Mouse (Mus musculus) testis, adult 2 months (tissue): ENCODE data around the gene Psmg4. TPM values are rescaled to one million over a fixed set of nuclear protein-coding genes. Genes with fewer than 3 reads are reported as not detected.
A peak's percentile ranks its signal among the peaks of the same experiment; 100 is the strongest.

Experiments
- H3K27ac ChIP-seq: fragments of 200-500 bp; 2 replicates; pipeline ENCODE4 v1.5.1; 2012; ENCODE audit warnings: low read depth, low read length; ENCODE audit not compliant: control insufficient read depth, insufficient read depth
- H3K27me3 ChIP-seq: fragments of 200-500 bp; 2 replicates; pipeline ENCODE4 v1.6.1; 2012; ENCODE audit warnings: mild to moderate bottlenecking, low read length, moderate library complexity; ENCODE audit not compliant: control insufficient read depth, insufficient read depth
- H3K36me3 ChIP-seq: fragments of 200-500 bp; 2 replicates; pipeline ENCODE4 v1.6.1; 2012; ENCODE audit warnings: mild to moderate bottlenecking, low read length; ENCODE audit not compliant: control insufficient read depth, insufficient read depth
- H3K4me1 ChIP-seq: fragments of 200-500 bp; 2 replicates; pipeline ENCODE4 v1.6.1; 2012; ENCODE audit warnings: low read length; ENCODE audit not compliant: control insufficient read depth, insufficient read depth
- H3K4me3 ChIP-seq: fragments of 200-500 bp; 2 replicates; pipeline ENCODE4 v1.5.1; 2012; ENCODE audit warnings: low read depth, mild to moderate bottlenecking, low read length, moderate library complexity, mixed read lengths; ENCODE audit not compliant: control insufficient read depth
- CTCF ChIP-seq: fragments of 200-500 bp; IDR thresholded peaks from 2 replicates; pipeline ENCODE4 v1.5.1; 2012; ENCODE audit warnings: low read depth, mild to moderate bottlenecking, inconsistent platforms, low read length, moderate library complexity; ENCODE audit not compliant: control insufficient read depth, insufficient read depth, insufficient replicate concordance
- POLR2A ChIP-seq: fragments of 200-500 bp; IDR thresholded peaks from 2 replicates; pipeline ENCODE4 v1.6.1; 2012; ENCODE audit warnings: low read depth, mild to moderate bottlenecking, inconsistent platforms, low read length, moderate library complexity; ENCODE audit not compliant: control insufficient read depth
- polyA plus RNA-seq: library from polyadenylated mRNA; depleted of rRNA; stranded (reverse); fragments of >200 nt; gene quantifications from 2 replicates; pipeline ENCODE4 v1.2.3, GENCODE M21; 2012; rRNA removed

Gene Psmg4
- 39.7 and 49.8 TPM in 2 replicates for polyA plus RNA-seq

DNA sequence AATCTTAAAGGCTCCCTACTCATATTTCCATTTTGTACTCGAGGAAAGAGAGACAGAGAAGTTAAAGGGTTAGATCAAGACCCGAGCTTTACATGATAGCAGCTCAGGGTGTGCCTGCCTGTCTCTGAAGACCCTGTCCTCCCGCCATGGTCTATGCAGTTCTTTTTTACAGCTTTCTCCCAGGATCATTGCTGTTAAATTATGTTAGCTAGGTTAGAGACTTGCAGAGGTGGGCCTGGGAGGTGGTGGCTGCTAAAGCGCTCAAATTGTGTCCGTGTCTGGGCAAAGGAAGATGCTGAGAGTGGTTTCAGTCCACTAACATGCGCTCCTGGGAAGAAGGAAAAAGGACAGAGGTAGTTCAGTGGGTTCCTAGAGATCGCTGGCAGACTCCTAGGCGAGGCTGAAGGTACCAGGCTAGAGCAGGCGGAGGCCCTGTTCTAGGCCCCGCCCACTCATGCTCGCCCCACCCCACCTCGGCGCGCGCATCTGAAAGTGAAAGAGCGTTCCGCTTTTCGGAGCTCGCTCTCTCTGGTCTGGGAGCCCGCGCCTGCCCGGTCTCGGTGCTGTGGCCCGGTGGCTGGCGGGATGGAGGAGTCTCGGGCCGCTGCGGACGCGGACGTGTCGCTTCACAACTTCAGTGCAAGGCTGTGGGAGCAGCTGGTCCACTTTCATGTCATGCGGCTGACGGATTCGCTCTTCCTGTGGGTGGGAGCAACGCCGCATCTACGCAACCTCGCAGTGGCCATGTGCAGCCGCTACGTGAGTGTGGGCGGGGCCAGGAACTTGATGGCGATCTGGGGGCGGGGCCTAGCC, at the start of gene Psmg4:
Gene Psmg4 (plus strand): TSS at position 474 of the 813 bp plus-strand sequence.
- H3K27ac ChIP-seq = peak within 1 kb of the TSS; percentile 78
- TF ChIP-seq POLR2A (peak; percentile 79), CTCF (no peak)
- peak within 1 kb of the TSS; percentile 97 for H3K4me3 ChIP-seq
- H3K27me3 ChIP-seq = no peaks in the 10 kb centered on the region
- H3K4me1 ChIP-seq = peaks cover 5% of the 10 kb centered on the region
- no peaks in the 10 kb centered on the region for H3K36me3 ChIP-seq

DNA sequence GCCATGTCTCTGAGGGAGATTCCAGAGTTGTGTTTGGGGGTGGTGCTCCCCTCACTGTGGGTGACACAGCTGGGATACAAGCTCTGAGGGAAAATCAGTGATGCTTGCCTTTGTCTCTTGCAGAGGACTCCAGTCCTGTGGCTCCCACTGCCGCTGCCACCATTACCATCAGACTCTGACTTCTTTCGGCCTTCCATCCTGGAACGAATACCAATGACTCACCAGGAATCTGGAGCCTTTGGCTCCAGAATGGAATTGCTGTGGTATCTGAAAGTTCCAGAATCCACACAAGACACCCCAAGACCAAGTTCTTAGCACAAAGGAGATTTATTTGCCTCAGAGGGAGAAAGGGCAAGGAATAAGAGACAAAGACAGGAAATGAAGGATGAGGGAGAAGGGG, 49.7 kb upstream of the Psmg4 start:
- TF ChIP-seq POLR2A (no peak), CTCF (no peak)
- peak overlapping the region; percentile 71 for H3K4me3 ChIP-seq
- no peaks in the 10 kb centered on the region for H3K27me3 ChIP-seq
- no peak overlapping the region for H3K27ac ChIP-seq
- peaks cover 2% of the 10 kb centered on the region for H3K4me1 ChIP-seq
- no peaks in the 10 kb centered on the region for H3K36me3 ChIP-seq

DNA sequence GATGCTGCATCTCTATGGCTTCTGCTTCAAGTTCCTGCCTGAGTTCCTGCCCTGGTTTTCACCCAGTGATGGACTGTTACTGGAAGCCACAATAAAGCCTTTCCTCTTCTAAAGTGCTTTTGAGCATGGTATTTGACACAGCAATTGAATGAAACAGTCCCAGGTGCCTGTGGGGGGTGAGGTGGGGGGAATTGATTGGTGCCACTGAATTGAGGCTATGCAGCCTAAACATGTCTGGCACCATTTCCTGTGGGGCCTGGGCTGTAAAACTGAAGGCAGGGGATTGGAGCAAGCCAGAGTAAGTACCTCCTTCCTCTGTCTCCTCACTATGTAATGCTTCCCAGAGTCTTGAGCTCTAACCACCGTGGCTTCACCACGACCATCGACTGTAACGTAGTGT, 48.1 kb upstream of the Psmg4 start:
- Histone ChIP-seq H3K4me1 (peaks cover 2% of the 10 kb centered on the region), H3K36me3 (no peaks in the 10 kb centered on the region), H3K4me3 (no peak overlapping the region), H3K27me3 (no peaks in the 10 kb centered on the region), H3K27ac (no peak overlapping the region)
- no peak for TF ChIP-seq POLR2A
- TF ChIP-seq CTCF = no peak

DNA sequence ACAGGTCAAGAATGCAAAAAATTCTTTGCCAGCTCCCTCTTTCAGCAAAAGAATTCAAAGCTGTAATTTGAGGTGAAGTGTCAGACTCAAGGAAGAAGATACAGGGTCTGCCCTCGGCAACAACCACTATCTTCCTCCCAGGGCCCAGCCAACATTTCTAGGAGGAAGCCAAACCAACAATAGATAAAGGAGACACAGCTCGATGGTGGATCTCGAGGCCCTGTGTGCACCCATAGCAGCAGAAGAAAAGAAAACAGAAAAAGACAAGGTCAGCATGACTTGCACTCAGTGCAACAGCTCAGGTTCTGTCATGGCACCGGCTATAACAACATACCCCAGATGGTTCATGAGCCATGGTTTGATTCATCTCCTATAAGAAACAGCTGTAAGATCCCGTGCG, 46.3 kb upstream of the Psmg4 start:
- Histone ChIP-seq H3K27ac (no peak overlapping the region), H3K4me3 (no peak overlapping the region), H3K4me1 (peaks cover 2% of the 10 kb centered on the region; the same call in 1 of the 2 replicates), H3K27me3 (no peaks in the 10 kb centered on the region), H3K36me3 (no peaks in the 10 kb centered on the region)
- no peak for TF ChIP-seq POLR2A
- no peak for TF ChIP-seq CTCF

DNA sequence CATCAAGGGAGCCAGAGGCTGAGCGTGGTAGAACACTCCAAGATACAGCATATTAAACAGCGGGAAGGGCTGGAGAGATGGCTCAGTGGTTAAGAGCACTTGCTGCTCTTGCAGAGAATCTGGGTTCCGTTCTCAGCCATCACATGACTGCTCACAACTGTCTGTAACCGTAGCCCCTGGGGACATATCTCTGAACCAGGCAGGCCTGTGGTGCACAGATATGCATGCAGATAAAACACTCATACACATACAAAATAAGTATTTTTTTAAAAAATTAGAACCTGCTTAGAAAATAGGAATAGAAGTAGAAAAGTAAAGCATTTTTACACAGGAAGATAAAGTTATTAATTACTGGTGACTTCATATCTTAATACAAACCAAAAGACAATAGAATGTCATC, 43.9 kb upstream of the Psmg4 start:
- Histone ChIP-seq H3K4me1 (no peaks in the 10 kb centered on the region), H3K27me3 (no peaks in the 10 kb centered on the region), H3K27ac (no peak overlapping the region), H3K4me3 (no peak overlapping the region), H3K36me3 (no peaks in the 10 kb centered on the region)
- TF ChIP-seq CTCF = no peak
- TF ChIP-seq POLR2A = no peak

DNA sequence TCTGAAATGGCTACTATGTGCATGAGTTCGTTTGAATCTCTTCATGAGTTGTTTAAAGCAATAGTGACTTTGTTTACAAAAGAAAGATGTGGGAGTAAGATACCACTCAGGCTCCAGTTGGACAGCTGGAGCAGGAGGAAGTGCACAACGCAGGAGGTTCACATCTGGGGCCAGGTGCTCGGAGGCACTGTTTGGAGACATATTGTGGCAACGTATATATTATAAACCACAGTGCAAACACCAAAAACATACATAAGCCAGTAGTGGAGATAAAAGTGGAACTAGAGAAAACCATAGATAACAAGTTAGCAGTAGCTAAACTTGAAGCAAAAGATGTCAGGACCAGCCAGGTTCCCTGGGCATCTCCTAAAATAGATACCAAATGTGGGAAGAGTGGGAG, 43.4 kb upstream of the Psmg4 start:
- Histone ChIP-seq H3K4me1 (no peaks in the 10 kb centered on the region), H3K27ac (no peak overlapping the region), H3K27me3 (no peaks in the 10 kb centered on the region), H3K36me3 (no peaks in the 10 kb centered on the region), H3K4me3 (no peak overlapping the region)
- no peak for TF ChIP-seq POLR2A
- no peak for TF ChIP-seq CTCF

DNA sequence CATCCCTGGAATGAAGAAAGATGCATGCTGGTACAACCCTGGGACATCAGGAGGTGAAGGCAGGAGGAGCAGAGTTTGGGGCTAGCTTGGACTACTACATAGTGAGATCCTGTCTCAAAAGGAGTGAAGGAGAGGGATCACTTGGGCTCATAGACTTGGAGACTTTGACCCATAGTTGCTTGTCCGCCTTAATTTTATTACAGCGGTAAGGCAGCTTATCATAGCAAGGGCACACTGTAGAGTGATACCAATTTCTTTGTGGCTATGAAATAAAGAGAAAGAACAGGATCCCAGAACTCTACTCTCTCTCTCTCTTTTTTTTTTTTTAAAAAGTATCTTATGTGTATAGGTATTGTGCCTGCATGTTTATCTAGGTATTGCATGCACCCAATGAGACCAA, 42.2 kb upstream of the Psmg4 start:
- no peak for TF ChIP-seq CTCF
- TF ChIP-seq POLR2A = no peak
- Histone ChIP-seq H3K4me3 (no peak overlapping the region), H3K27me3 (no peaks in the 10 kb centered on the region), H3K27ac (no peak overlapping the region), H3K4me1 (no peaks in the 10 kb centered on the region), H3K36me3 (no peaks in the 10 kb centered on the region)

DNA sequence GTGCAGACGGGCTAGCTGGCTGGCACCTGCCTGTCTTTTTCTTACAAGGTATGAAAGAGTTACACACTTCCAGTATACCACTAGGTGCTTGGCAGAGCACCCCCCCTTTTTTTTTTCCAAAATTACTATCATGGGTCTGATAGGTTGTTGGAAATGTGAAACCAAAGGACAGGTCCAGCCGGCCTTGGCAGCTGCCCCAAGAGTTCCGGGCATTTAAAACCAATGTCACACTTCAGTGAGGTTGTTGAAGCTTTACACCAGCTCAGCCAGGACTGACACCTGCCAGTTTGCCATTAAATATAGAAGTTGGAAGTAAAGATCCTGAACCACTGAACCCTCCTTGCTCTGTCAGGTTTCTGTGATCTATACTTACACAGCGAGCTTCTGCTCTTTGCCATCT, 37.1 kb upstream of the Psmg4 start:
- Histone ChIP-seq H3K4me1 (peaks cover 10% of the 10 kb centered on the region), H3K27me3 (no peaks in the 10 kb centered on the region), H3K36me3 (no peaks in the 10 kb centered on the region), H3K27ac (no peak overlapping the region), H3K4me3 (no peak overlapping the region)
- TF ChIP-seq CTCF (no peak), POLR2A (no peak)
